Mouse (Mus musculus): ENCODE measurements at regions not wholly inside any gene's neighbourhood (a gene's known extent, or its start where the extent isn't known, plus 50 kb on each side); places are given as distances from the start of the nearest gene placed in this dataset.

DNA sequence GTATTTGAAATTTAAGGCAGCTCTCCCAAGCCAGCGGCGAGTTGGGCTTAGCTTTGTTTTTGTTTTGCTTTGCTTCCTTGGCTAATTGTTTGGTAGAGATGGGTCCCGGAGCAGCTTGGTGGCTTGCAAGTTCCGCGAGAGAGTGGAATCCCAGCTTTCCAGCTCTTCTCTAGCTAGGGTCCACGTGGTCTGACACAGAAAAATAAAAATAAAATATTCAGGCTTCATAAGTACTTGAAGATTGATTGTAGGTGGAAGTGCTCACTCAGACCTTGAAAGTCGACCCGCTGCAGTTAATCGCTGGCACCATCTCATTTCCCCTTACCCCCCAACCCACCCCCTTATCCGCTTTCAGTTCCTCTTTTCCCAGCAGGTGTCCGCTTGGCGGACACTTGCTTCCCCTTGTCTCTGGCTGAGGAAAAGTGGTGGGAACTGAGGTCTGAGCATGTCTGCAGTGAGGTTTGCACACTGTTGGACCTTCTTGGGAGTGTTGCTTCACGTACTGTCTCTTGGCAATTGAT, 198.5 kb downstream of the Dusp6 start:
- DNase-seq = peak; percentile 17

DNA sequence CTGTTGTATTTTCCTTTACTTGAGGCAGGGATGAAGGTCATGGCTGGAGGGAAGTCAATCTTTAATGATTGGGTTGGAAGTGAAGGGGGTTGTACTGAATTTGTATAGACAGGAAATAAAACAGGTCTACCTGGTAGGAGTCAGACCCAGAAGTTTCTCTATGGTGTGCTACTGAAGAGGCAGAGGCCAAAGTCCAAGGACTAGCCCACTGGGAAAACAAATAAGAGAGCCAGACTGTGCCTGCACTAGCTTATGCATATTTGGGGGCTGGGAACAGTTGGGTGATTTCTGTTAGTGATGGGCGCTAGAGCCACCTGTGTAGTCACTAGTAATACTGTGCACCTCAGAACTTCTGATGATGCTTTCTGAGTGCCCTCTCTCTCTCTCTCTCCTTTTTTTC, 203.7 kb downstream of the Dusp6 start:
- no peak for DNase-seq

GRCm38 (mm10) chr10:99467319-99467842, 204.3 kb downstream of the Dusp6 start:
- no peak for DNase-seq

DNA sequence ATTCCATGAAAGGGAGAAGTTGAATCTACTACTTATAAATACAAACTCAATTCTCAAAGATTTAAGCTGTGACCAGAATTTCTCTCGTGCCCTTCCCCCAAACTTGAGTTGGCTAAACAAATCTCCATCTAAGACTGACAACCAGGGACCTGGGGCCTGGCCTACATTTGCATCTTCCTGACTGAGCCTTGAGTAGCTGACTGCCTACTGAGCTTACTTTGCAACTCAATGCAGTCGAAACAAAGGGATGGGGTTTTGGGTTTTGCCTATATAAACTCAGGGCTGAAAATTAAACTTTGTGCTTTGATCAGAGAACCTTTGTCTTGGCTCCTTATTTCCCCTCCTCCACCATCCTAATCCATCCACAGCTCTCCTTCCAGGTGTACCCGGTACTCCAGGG, 205.9 kb downstream of the Dusp6 start:
- no peak for DNase-seq

DNA sequence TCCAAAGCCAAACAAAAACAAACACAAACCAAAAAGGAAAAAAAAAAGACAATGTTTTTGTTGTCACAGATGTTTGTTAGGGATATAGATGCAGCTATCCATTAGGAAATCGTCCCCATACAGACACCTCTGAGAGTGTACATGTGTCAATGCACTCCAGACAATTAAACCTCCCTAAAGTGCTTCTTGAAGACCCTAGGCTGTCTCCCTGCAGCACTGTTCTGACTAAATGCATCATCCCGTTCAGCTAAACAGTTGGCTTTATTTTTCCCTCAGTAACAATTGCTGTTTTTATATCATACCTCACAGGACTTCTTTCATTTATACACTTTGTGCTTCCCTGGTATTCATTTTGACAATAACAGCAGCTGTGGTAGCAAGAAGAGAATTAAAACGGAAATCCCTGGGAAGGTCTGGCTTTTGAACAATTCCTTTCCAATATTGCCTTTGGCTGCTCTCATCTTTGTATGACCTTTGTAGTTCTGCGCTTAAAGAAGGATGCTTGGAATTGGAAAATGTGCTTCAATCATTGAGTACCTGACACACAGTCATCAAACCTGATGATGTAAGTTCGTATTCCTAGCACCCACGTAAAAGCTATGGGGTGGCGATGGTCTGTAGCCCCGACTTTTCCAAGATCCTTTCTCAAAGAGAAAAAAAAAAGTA, 208.9 kb downstream of the Dusp6 start:
- no peak for DNase-seq

- DNase-seq = no peak
Observed at GRCm38 (mm10) chr10:99472806-99473205, 209.8 kb downstream of the Dusp6 start.

DNA sequence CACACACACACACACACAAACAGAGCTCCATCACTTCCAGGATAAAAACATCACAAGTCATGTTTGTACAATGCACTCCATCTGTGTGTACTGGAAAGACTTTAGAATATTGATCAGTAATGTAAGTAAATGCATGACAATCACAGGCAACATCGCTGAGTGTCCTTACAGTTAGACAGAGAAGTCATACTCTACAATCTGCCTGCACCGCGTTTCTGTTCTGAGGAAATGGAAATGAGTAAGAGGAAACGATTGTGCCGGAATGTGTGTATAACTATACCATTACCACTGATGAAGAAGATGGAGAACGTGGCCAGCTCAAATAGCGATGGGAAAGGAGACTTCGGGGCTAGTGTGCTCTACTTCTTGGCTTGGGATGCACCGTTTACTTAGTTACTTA, 210.7 kb downstream of the Dusp6 start:
- DNase-seq = no peak

GRCm38 (mm10) chr10:99474546-99474945, 211.5 kb downstream of the Dusp6 start:
- DNase-seq = no peak

- no peak for DNase-seq
Observed at GRCm38 (mm10) chr10:99476214-99476613, 213.2 kb downstream of the Dusp6 start.

- no peak for DNase-seq
Observed at GRCm38 (mm10) chr10:99476776-99477175, 213.7 kb downstream of the Dusp6 start.

DNA sequence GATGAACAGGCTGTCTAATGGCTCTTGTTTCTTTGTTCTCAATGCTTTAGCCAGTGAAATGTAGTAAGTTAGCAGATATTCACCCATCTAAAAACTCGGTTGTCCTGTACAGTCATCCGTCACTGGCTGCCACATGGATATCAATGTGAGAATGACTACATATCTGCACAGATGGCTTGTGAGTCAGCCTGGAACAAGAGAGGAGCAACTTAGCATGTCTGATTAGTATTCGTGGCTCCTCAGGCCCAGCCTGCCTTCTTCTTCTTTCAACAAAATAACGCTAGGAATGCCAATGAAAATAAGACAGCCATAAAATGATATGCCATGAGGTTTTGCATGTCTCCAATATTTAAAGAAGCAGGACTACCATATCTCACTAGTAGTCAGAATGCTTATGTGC, 217.5 kb downstream of the Dusp6 start:
- no peak for DNase-seq

DNA sequence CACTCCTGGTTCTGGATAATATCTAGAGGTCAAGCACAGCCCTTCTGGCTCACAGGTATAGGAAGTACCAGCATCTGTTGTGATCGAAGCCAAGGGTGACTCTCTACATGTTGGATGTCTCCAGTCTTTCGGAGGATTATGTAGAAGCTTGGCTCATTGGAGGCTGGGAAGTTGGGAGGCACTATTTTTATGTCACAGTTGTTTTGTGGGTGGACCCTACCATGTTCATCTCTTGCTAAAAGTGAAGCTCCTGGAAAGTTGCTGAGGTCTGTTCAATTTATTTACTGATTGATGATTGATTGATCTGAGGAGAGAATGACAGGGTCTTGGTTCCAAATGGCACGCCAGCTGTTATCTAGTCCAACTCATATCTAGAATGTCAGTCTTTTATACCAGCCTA, 219.0 kb downstream of the Dusp6 start:
- DNase-seq = no peak

GRCm38 (mm10) chr10:99488195-99489080, 225.4 kb downstream of the Dusp6 start:
- DNase-seq = no peak

- no peak for DNase-seq
Observed at GRCm38 (mm10) chr10:99511514-99512237, 247.8 kb downstream of the Csl start.

DNA sequence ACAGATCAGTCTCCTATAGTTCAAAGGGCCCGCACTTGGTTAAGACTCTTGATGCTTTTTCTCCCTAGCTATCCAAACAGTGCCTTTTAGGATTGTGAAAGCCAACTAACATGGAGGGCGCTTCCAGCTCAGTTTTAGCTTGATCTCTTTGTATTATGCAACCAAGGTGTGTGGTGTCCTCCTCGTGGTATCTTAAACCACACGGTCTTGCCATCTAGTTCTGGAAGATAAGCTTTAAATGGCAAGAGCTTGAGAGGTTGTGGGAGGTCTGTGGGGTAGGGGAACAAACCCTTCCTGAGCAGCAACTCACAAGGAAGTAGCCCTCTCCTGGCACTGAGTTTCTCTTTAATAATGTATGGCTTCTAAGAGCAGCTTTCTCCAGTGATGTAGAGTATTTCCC, 241.5 kb downstream of the Csl start:
- no peak for DNase-seq

- DNase-seq = no peak
Observed at GRCm38 (mm10) chr10:99519479-99519878, 240.0 kb downstream of the Csl start.

- DNase-seq = no peak
Observed at GRCm38 (mm10) chr10:99523817-99524216, 235.6 kb downstream of the Csl start.

GRCm38 (mm10) chr10:99524273-99525212, 234.9 kb downstream of the Csl start:
- no peak for DNase-seq

DNA sequence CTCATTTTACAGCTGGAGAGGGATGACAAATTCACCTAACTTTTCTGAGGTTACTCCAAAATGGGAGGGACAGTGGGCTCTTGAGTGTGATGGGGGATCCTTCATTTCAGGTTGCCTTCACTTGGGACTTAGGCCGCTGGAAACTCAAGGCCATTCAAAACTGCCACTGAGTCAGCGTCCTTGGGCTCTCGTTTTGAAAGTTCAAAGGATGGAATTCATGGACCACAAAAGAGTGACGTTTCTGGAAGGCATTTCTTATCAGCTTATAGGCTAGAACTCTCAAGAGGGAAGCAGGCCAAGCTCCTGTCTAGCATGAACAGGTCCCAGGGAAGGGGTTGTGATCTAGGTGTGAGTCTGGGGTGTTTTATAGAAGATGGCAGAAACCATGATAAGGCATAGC, 233.3 kb downstream of the Csl start:
- DNase-seq = no peak

GRCm38 (mm10) chr10:99526561-99526960, 232.9 kb downstream of the Csl start:
- no peak for DNase-seq

DNA sequence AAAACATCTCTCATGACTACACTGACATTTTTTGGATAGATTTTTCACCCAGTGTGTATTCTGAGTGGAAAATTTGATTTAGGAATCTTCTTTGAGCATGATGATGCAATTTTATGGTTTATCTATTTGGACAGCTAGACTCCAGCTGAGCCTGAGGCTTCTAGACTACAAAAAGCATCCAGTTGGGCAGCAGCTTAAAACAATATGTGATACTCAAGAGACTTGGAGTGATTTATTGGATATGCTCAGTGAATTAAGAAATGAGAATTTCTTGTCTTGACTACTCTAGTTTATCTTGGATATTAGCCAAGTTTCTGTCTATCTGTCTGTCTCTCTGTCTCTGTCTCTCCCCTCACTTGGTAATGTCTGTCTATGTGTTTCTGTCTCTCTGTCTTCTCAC, 228.4 kb downstream of the Csl start:
- DNase-seq = no peak

Measured in gastrocnemius, postnatal 10 days (tissue).